Mouse (Mus musculus): ENCODE measurements around the gene Lrrc61.
A peak's percentile ranks its signal among the peaks of the same experiment; 100 is the strongest.

Lrrc61 gene

GRCm38 (mm10) chr6:48593158-48594042, 38.8 kb downstream of the Lrrc61 start, which contains the start of the genes Repin1 and Gm44965:
Repin1 (plus strand) TSS chr6:48593883.
Gm44965 (plus strand) TSS chr6:48593941.
- peak; percentile 96 to 98 for DNase-seq

GRCm38 (mm10) chr6:48594043-48594738, 39.6 kb downstream of the Lrrc61 start:
- DNase-seq = peak; percentile 70 to 83

GRCm38 (mm10) chr6:48595278-48595677, 40.7 kb downstream of the Lrrc61 start:
- peak in 1 of 2 experiments; percentile 31 for DNase-seq

- DNase-seq = peak in 1 of 2 experiments; percentile 10
These were observed 42.1 kb downstream of the Lrrc61 start for GRCm38 (mm10) chr6:48596545-48597232.

- no peak for DNase-seq
These were observed 42.6 kb downstream of the Lrrc61 start for GRCm38 (mm10) chr6:48597233-48597625.

GRCm38 (mm10) chr6:48600594-48600993, 46.0 kb downstream of the Lrrc61 start:
- no peak for DNase-seq

- DNase-seq = peak; percentile 97 to 98
These were observed 46.9 kb downstream of the Lrrc61 start, which contains the start of gene Zfp775 for GRCm38 (mm10) chr6:48601271-48602079. Zfp775 (plus strand) TSS chr6:48602063.

- DNase-seq = peak; percentile 51 to 66
These were observed 47.6 kb downstream of the Lrrc61 start for GRCm38 (mm10) chr6:48602080-48602741.

GRCm38 (mm10) chr6:48608124-48608523, 53.5 kb downstream of the Lrrc61 start:
- no peak for DNase-seq

- no peak for DNase-seq
These were observed 54.9 kb downstream of the Lrrc61 start for GRCm38 (mm10) chr6:48609512-48609911.

GRCm38 (mm10) chr6:48610657-48611056, 56.1 kb downstream of the Lrrc61 start:
- no peak for DNase-seq

GRCm38 (mm10) chr6:48613464-48613863, 58.9 kb downstream of the Lrrc61 start:
- DNase-seq = no peak

- no peak for DNase-seq
These were observed 60.2 kb downstream of the Lrrc61 start for GRCm38 (mm10) chr6:48614756-48615155.

- no peak for DNase-seq
These were observed 65.4 kb downstream of the Lrrc61 start for GRCm38 (mm10) chr6:48620031-48620430.
